Mouse (Mus musculus) hindbrain, postnatal 0 days (tissue): ENCODE measurements around the gene March6. TPM values are rescaled to one million over a fixed set of nuclear protein-coding genes. Genes with fewer than 3 reads are reported as not detected.

ENCODE experiments used
- ATAC-seq: fragments of 200-750 bp; cut with Nextera tagmentation; 2 replicates; pipeline ENCODE4 v1.8.0; 2017; ENCODE audit warnings: mild to moderate bottlenecking, moderate TSS enrichment, moderate library complexity
- DNase-seq: peaks from one replicate; pipeline ENCODE4 v3.0.0-alpha.2; 2015; ENCODE audit warnings: low spot score
- H3K27ac ChIP-seq: fragments of 300-500 bp; sonication (generic); 2 replicates; pipeline ENCODE4 v1.5.1; 2014; ENCODE audit warnings: mild to moderate bottlenecking
- H3K27me3 ChIP-seq: fragments of 300-500 bp; sonication (generic); 2 replicates; pipeline ENCODE4 v1.6.1; 2014; ENCODE audit warnings: low read length, mixed read lengths; ENCODE audit not compliant: insufficient read depth
- H3K36me3 ChIP-seq: fragments of 300-500 bp; sonication (generic); 2 replicates; pipeline ENCODE4 v1.6.1; 2014; ENCODE audit warnings: low read length, mixed read lengths; ENCODE audit not compliant: insufficient read depth
- H3K4me1 ChIP-seq: fragments of 300-500 bp; sonication (generic); 2 replicates; pipeline ENCODE4 v1.6.1; 2014; ENCODE audit warnings: antibody characterized with exemption, low read length, mixed read lengths; ENCODE audit not compliant: insufficient read depth
- H3K4me2 ChIP-seq: fragments of 300-500 bp; sonication (generic); 2 replicates; pipeline ENCODE4 v1.6.1; 2014; ENCODE audit warnings: low read depth, mild to moderate bottlenecking, low read length, moderate library complexity, mixed read lengths
- H3K4me3 ChIP-seq: fragments of 300-500 bp; sonication (generic); 2 replicates; pipeline ENCODE4 v1.5.1; 2014; ENCODE audit warnings: low read length
- H3K9ac ChIP-seq: fragments of 300-500 bp; sonication (generic); replicated peaks from 2 replicates; pipeline ENCODE4 v1.6.1; 2014; ENCODE audit warnings: mild to moderate bottlenecking, low read length, moderate library complexity, mixed read lengths
- H3K9me3 ChIP-seq: fragments of 300-500 bp; sonication (generic); 2 replicates; pipeline ENCODE4 v1.6.1; 2016; ENCODE audit warnings: low read length, mixed read lengths
- CTCF ChIP-seq: IDR thresholded peaks from 2 replicates; pipeline ENCODE4 v1.5.1; 2016; ENCODE audit warnings: antibody characterized with exemption, control low read depth, low read depth
- WGBS: fragments of 180-500 bp; shearing (Covaris S2); extraction: QIAGEN DNeasy Blood & Tissue Kit; methylation state at CpG from one replicate; pipeline ENCODE4 v1.1.7; 2014; 5-methylcytosine and 5-hydroxymethylcytosine counted together
- polyA plus RNA-seq: library from polyadenylated mRNA; unstranded; fragments of >200 nt; fragmentation: Nextera tagmentation; extraction: Ambion mirVana; gene quantifications from 2 replicates; pipeline ENCODE4 v1.2.1, GENCODE M21; 2015
- total RNA-seq: library from RNA; depleted of rRNA; stranded (reverse); fragments of >200 nt; gene quantifications from 2 replicates; pipeline ENCODE4 v1.2.3, GENCODE M21; 2014

The March6 gene
- total and polyA plus RNA-seq, 2 experiments from 2014 or later = 57.4 to 154 TPM

GRCm38 (mm10) chr15:31471529-31471928 lies 59.3 kb downstream of the March6 start:
- H3K27ac ChIP-seq = no peak overlapping the region
- no peak for ATAC-seq
- H3K4me3 ChIP-seq = no peak overlapping the region
- no peak for TF ChIP-seq CTCF
- no peak for DNase-seq
- no peaks in the 10 kb centered on the region for H3K4me1 ChIP-seq
- WGBS = 86% methylated on average over 4 of the region's 4 CpGs
- H3K27me3 ChIP-seq = no peaks in the 10 kb centered on the region
- H3K9ac ChIP-seq = no peak overlapping the region
- peaks cover 26% of the 10 kb centered on the region for H3K36me3 ChIP-seq
- H3K4me2 ChIP-seq = no peak overlapping the region
- no peaks in the 10 kb centered on the region for H3K9me3 ChIP-seq

GRCm38 (mm10) chr15:31469497-31469896 lies 61.4 kb downstream of the March6 start:
- no peak for TF ChIP-seq CTCF
- 79% methylated on average over 4 of the region's 4 CpGs for WGBS
- Histone ChIP-seq H3K27ac (no peak overlapping the region), H3K9ac (no peak overlapping the region), H3K4me2 (no peak overlapping the region), H3K9me3 (no peaks in the 10 kb centered on the region), H3K4me1 (no peaks in the 10 kb centered on the region), H3K36me3 (peaks cover 34% of the 10 kb centered on the region), H3K27me3 (no peaks in the 10 kb centered on the region), H3K4me3 (no peak overlapping the region)
- DNase-seq (no peak), ATAC-seq (no peak)

GRCm38 (mm10) chr15:31468806-31469205 lies 62.0 kb downstream of the March6 start:
- Histone ChIP-seq H3K27ac (no peak overlapping the region), H3K9ac (no peak overlapping the region), H3K4me1 (no peaks in the 10 kb centered on the region), H3K4me2 (no peak overlapping the region), H3K4me3 (no peak overlapping the region), H3K9me3 (no peaks in the 10 kb centered on the region), H3K36me3 (peaks cover 32% of the 10 kb centered on the region), H3K27me3 (no peaks in the 10 kb centered on the region)
- 91% methylated on average over 5 of the region's 5 CpGs for WGBS
- TF ChIP-seq CTCF = no peak
- ATAC-seq = no peak
- DNase-seq = no peak

- ATAC-seq = no peak
- H3K9me3 ChIP-seq = no peaks in the 10 kb centered on the region
- peaks cover 51% of the 10 kb centered on the region for H3K36me3 ChIP-seq
- H3K4me1 ChIP-seq = no peaks in the 10 kb centered on the region
- H3K27me3 ChIP-seq = no peaks in the 10 kb centered on the region
- no peak overlapping the region for H3K4me2 ChIP-seq
- H3K27ac ChIP-seq = no peak overlapping the region
- WGBS = 97% methylated on average over 1 of the region's 1 CpGs
- no peak overlapping the region for H3K4me3 ChIP-seq
- no peak for TF ChIP-seq CTCF
- no peak overlapping the region for H3K9ac ChIP-seq
- no peak for DNase-seq
Measured at GRCm38 (mm10) chr15:31466749-31467148, 64.1 kb downstream of the March6 start.

- peaks cover 55% of the 10 kb centered on the region for H3K36me3 ChIP-seq
Measured at GRCm38 (mm10) chr15:31466295-31466694, 64.6 kb downstream of the March6 start.

GRCm38 (mm10) chr15:31465806-31466205 lies 65.0 kb downstream of the March6 start:
- Histone ChIP-seq H3K4me1 (no peaks in the 10 kb centered on the region), H3K4me3 (no peak overlapping the region), H3K27me3 (no peaks in the 10 kb centered on the region), H3K36me3 (peaks cover 56% of the 10 kb centered on the region), H3K9me3 (no peaks in the 10 kb centered on the region), H3K4me2 (no peak overlapping the region), H3K9ac (no peak overlapping the region), H3K27ac (no peak overlapping the region)
- no peak for ATAC-seq
- 93% methylated on average over 2 of the region's 2 CpGs for WGBS
- no peak for DNase-seq
- no peak for TF ChIP-seq CTCF

More at GRCm38 (mm10) chr15:31466295-31466694, 64.6 kb downstream of the March6 start:
- H3K9me3 ChIP-seq = no peaks in the 10 kb centered on the region
- TF ChIP-seq CTCF = no peak
- H3K9ac ChIP-seq = no peak overlapping the region
- no peak overlapping the region for H3K4me2 ChIP-seq
- DNase-seq (no peak), ATAC-seq (no peak)
- H3K4me1 ChIP-seq = no peaks in the 10 kb centered on the region
- H3K27ac ChIP-seq = no peak overlapping the region
- 94% methylated on average over 5 of the region's 5 CpGs for WGBS
- no peaks in the 10 kb centered on the region for H3K27me3 ChIP-seq
- H3K4me3 ChIP-seq = no peak overlapping the region

- ATAC-seq (no peak), DNase-seq (no peak)
- H3K27ac ChIP-seq = no peak overlapping the region
- no peak overlapping the region for H3K4me3 ChIP-seq
- H3K27me3 ChIP-seq = no peaks in the 10 kb centered on the region
- 90% methylated on average over 2 of the region's 2 CpGs for WGBS
- no peak for TF ChIP-seq CTCF
- no peaks in the 10 kb centered on the region for H3K9me3 ChIP-seq
- no peak overlapping the region for H3K9ac ChIP-seq
- H3K4me1 ChIP-seq = no peaks in the 10 kb centered on the region
- peaks cover 64% of the 10 kb centered on the region for H3K36me3 ChIP-seq
- H3K4me2 ChIP-seq = no peak overlapping the region
Measured at GRCm38 (mm10) chr15:31460571-31460970, 70.3 kb downstream of the March6 start.
